Mouse (Mus musculus) hindbrain, postnatal 0 days (tissue): ENCODE measurements around the gene Elovl7. TPM values are rescaled to one million over a fixed set of nuclear protein-coding genes. Genes with fewer than 3 reads are reported as not detected.

Experiments
- ATAC-seq: fragments of 200-750 bp; cut with Nextera tagmentation; 2 replicates; pipeline ENCODE4 v1.8.0; 2017; ENCODE audit warnings: mild to moderate bottlenecking, moderate TSS enrichment, moderate library complexity
- DNase-seq: peaks from one replicate; pipeline ENCODE4 v3.0.0-alpha.2; 2015; ENCODE audit warnings: low spot score
- H3K27ac ChIP-seq: fragments of 300-500 bp; sonication (generic); 2 replicates; pipeline ENCODE4 v1.5.1; 2014; ENCODE audit warnings: mild to moderate bottlenecking
- H3K27me3 ChIP-seq: fragments of 300-500 bp; sonication (generic); 2 replicates; pipeline ENCODE4 v1.6.1; 2014; ENCODE audit warnings: low read length, mixed read lengths; ENCODE audit not compliant: insufficient read depth
- H3K36me3 ChIP-seq: fragments of 300-500 bp; sonication (generic); 2 replicates; pipeline ENCODE4 v1.6.1; 2014; ENCODE audit warnings: low read length, mixed read lengths; ENCODE audit not compliant: insufficient read depth
- H3K4me1 ChIP-seq: fragments of 300-500 bp; sonication (generic); 2 replicates; pipeline ENCODE4 v1.6.1; 2014; ENCODE audit warnings: antibody characterized with exemption, low read length, mixed read lengths; ENCODE audit not compliant: insufficient read depth
- H3K4me2 ChIP-seq: fragments of 300-500 bp; sonication (generic); 2 replicates; pipeline ENCODE4 v1.6.1; 2014; ENCODE audit warnings: low read depth, mild to moderate bottlenecking, low read length, moderate library complexity, mixed read lengths
- H3K4me3 ChIP-seq: fragments of 300-500 bp; sonication (generic); 2 replicates; pipeline ENCODE4 v1.5.1; 2014; ENCODE audit warnings: low read length
- H3K9ac ChIP-seq: fragments of 300-500 bp; sonication (generic); replicated peaks from 2 replicates; pipeline ENCODE4 v1.6.1; 2014; ENCODE audit warnings: mild to moderate bottlenecking, low read length, moderate library complexity, mixed read lengths
- H3K9me3 ChIP-seq: fragments of 300-500 bp; sonication (generic); 2 replicates; pipeline ENCODE4 v1.6.1; 2016; ENCODE audit warnings: low read length, mixed read lengths
- CTCF ChIP-seq: IDR thresholded peaks from 2 replicates; pipeline ENCODE4 v1.5.1; 2016; ENCODE audit warnings: antibody characterized with exemption, control low read depth, low read depth
- WGBS: fragments of 180-500 bp; shearing (Covaris S2); extraction: QIAGEN DNeasy Blood & Tissue Kit; methylation state at CpG from one replicate; pipeline ENCODE4 v1.1.7; 2014; 5-methylcytosine and 5-hydroxymethylcytosine counted together
- polyA plus RNA-seq: library from polyadenylated mRNA; unstranded; fragments of >200 nt; fragmentation: Nextera tagmentation; extraction: Ambion mirVana; gene quantifications from 2 replicates; pipeline ENCODE4 v1.2.1, GENCODE M21; 2015
- total RNA-seq: library from RNA; depleted of rRNA; stranded (reverse); fragments of >200 nt; gene quantifications from 2 replicates; pipeline ENCODE4 v1.2.3, GENCODE M21; 2014

The Elovl7 gene
- total and polyA plus RNA-seq, 2 experiments from 2014 or later: 4.0 to 5.2 TPM

DNA sequence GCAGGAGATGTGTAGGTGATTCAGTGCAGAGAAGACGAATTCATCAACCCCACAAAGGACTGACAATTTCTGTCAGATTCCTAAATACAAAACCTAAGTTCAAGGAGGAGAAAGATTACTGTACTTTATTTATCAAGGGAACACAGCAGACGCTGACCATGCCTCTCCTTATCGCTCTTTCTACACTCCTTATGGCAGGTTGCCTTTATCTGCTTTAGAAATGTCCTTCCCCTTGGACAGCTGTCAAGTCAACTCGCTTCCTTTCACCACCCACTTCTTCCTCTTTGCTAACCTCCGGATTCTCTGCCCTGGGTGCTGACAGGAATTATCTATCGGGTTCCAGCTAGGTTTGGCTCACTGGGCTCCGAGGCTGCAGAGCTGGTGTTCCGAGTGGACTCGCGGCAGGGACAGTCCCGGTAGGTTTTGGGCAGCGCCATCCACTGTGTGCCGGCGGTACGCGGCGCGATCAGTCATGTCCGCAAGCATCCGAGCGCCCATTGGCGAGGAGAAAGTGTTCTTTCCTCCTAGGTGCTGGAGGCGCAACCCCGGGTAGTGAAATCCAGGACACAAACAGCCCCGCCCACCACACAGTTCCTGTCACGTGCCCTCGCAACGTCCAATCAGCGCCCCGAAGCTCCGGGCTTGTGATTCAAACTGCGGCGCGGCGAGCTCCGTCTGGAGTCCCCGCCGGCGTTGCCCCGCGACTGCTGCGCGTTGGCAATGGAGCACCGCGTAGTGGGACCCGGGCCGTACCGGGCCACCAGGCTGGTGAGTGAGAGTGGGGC lies 101.7 kb downstream of the Elovl7 start, which contains the start of gene Depdc1b:
Gene Depdc1b, plus strand, starts transcription at position 631 of the 785 bp plus-strand sequence.
- H3K4me3 ChIP-seq: peak within 1 kb of the TSS; percentile 62
- no peaks in the 10 kb centered on the region for H3K9me3 ChIP-seq
- peak within 1 kb of the TSS; percentile 58 for H3K9ac ChIP-seq
- ATAC-seq (peak; percentile 99), DNase-seq (peak; percentile 94)
- H3K36me3 ChIP-seq: no peaks in the 10 kb centered on the region
- H3K27ac ChIP-seq: 0 out of 2 replicates have a peak within 1 kb of the TSS, but pooled peaks have one; percentile 23
- H3K4me1 ChIP-seq: no peaks in the 10 kb centered on the region
- no peaks in the 10 kb centered on the region for H3K27me3 ChIP-seq
- H3K4me2 ChIP-seq: peak within 1 kb of the TSS; percentile 91
- WGBS: under 1% methylated on average over 44 of the region's 48 CpGs
- no peak; the same call in none of the 2 replicates for TF ChIP-seq CTCF

DNA sequence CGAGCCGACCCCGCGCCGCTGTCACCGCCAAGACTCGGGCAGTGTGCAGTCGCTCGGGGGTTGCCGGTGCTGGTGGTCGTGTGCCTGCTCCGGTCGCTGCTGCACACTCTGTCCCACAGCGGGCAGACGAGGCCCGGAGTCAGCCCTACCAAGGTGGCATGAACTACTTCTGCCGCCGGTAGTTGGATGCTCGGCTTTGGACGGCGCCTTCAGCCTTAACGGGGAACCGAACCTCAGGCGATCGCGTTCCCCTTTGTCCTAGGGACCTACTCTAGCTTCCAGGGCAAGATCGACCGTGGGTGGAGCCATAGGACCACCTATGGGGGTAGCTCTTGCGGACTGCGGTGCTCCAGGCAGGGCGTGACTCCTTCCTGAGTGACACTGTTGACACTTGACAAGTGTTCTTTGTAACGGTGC lies 102.3 kb downstream of the Elovl7 start:
- H3K27me3 ChIP-seq: no peaks in the 10 kb centered on the region
- 2% methylated on average over 32 of the region's 32 CpGs for WGBS

DNA sequence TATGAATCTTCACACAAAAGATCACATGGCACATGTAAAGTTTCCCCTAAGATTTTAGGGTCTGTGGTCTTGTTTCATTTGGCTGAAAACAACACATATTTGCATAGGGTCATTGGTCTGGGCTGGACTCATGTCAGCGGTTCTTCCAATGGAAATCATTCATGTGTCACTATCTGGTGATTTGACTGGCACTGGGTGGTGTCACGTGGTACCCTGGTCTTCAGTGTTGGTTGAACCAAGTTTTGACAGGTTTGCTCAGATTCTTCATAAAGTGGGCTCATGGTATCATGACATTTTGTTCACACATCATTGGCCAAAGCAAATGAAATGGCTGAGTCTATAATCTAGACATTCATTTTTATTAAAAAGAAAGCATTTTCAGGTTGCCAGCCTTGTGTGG lies 103.2 kb downstream of the Elovl7 start:
- 83% methylated on average over 2 of the region's 2 CpGs for WGBS
- Histone ChIP-seq H3K27ac (no peak overlapping the region), H3K4me1 (no peaks in the 10 kb centered on the region), H3K4me3 (no peak overlapping the region), H3K9ac (no peak overlapping the region), H3K36me3 (no peaks in the 10 kb centered on the region), H3K27me3 (no peaks in the 10 kb centered on the region), H3K4me2 (no peak overlapping the region), H3K9me3 (no peaks in the 10 kb centered on the region)
- TF ChIP-seq CTCF: no peak
- DNase-seq (no peak), ATAC-seq (no peak)

More for the DNA sequence above, 102.3 kb downstream of the Elovl7 start:
- H3K4me2 ChIP-seq: peak overlapping the region; percentile 91
- peak overlapping the region; percentile 62 for H3K4me3 ChIP-seq
- peak; percentile 34 for ATAC-seq
- no peak for TF ChIP-seq CTCF
- H3K9ac ChIP-seq: peak overlapping the region; percentile 58
- H3K27ac ChIP-seq: no peak overlapping the region
- H3K4me1 ChIP-seq: no peaks in the 10 kb centered on the region
- peak; percentile 24 for DNase-seq
- no peaks in the 10 kb centered on the region for H3K36me3 ChIP-seq
- H3K9me3 ChIP-seq: no peaks in the 10 kb centered on the region

DNA sequence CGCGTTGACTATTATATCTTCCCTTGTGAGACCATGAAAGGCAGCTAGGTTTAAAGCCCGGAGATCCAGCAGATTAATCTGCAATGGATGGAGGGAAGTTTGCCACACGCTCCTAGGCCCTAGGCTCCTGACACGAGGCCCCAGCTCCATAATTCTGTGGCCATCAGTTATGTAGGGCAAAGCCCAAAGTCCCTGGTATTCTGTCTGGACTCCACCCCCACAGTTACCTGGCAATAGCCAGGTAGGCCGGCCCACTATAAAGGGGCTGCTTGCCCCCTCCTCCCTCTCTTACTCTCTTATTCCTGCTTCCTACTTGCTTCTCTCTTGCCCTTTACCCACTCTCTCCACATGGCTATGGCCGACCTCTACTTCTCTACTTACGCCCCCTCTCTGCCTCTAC lies 104.8 kb downstream of the Elovl7 start:
- WGBS: 95% methylated on average over 8 of the region's 8 CpGs
- Histone ChIP-seq H3K36me3 (no peaks in the 10 kb centered on the region), H3K9ac (no peak overlapping the region), H3K27ac (no peak overlapping the region), H3K27me3 (no peaks in the 10 kb centered on the region), H3K4me1 (no peaks in the 10 kb centered on the region), H3K9me3 (no peaks in the 10 kb centered on the region), H3K4me2 (no peak overlapping the region), H3K4me3 (no peak overlapping the region)
- ATAC-seq: no peak
- no peak for TF ChIP-seq CTCF
- no peak for DNase-seq

DNA sequence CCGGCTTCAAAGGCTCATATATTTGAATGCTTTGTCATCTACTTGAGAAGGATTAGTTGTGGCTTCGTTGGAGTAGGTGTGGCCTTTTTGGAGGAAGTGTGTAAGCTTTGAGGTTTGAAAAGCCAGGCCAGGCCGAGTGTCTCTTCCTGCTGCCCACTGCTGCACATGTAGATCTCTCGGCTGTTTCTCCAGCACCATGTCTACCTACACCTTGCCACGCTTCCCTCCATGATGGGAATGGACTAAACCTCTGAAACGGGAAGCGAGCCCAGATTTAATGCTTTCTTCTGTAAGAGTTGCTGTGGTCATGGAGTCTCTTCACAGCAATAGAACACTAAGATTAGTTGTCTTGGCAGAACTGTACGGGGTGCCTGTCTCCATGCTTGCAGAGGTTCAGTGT lies 106.0 kb downstream of the Elovl7 start:
- Histone ChIP-seq H3K4me1 (no peaks in the 10 kb centered on the region), H3K4me2 (no peak overlapping the region)
- ATAC-seq: no peak

DNA sequence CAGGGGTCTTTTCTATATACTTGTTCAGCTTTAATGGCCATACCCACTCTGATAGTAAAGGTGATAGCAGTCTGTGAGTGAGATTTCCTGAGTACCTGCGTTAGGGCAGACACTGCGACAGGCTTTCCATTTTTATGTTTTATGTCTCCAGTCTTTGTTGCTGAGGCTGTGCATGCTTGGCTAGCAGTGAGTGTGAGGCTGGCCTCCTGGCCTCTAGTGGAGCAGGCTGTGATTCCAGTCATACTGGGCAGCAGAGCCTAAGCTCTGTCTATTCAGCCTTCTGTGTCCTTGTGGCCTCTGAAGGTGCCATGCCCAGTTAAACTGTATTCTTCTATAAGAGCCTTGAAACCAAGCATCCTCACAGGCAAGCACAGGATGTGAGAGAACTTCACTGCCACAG lies 108.3 kb downstream of the Elovl7 start:
- WGBS: 97% methylated on average over 2 of the region's 2 CpGs
- no peak for ATAC-seq

More for the DNA sequence above, 106.0 kb downstream of the Elovl7 start:
- no peak for DNase-seq
- Histone ChIP-seq H3K4me3 (no peak overlapping the region), H3K36me3 (no peaks in the 10 kb centered on the region), H3K9ac (no peak overlapping the region), H3K9me3 (no peaks in the 10 kb centered on the region), H3K27ac (no peak overlapping the region), H3K27me3 (no peaks in the 10 kb centered on the region)
- WGBS: 90% methylated on average over 8 of the region's 8 CpGs
- no peak for TF ChIP-seq CTCF

DNA sequence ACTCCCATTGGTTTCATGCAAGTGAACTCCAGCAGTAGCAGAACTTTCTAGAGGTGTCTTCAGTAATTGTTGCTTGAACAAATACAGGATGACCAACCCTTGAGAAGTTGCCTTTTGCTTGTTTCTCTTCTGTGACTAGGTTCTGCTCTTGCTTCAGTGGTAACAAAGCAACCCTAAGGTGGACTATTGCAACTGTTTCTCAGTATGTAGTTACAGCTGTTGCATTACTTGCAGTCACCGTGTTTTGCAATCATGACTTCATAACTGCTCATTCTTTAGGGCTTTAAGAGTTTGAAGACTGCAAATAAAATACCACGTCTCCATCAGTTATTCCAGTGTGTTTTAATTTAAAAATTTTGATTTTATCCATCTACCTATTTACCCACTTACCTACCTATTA lies 109.1 kb downstream of the Elovl7 start:
- H3K9me3 ChIP-seq: no peaks in the 10 kb centered on the region
- 98% methylated on average over 2 of the region's 2 CpGs for WGBS
- no peak overlapping the region for H3K9ac ChIP-seq
- no peak overlapping the region for H3K4me3 ChIP-seq
- DNase-seq (no peak), ATAC-seq (no peak)
- H3K27ac ChIP-seq: no peak overlapping the region
- no peaks in the 10 kb centered on the region for H3K27me3 ChIP-seq
- no peaks in the 10 kb centered on the region for H3K36me3 ChIP-seq
- H3K4me2 ChIP-seq: no peak overlapping the region
- no peak for TF ChIP-seq CTCF
- no peaks in the 10 kb centered on the region for H3K4me1 ChIP-seq

More for the DNA sequence above, 108.3 kb downstream of the Elovl7 start:
- Histone ChIP-seq H3K9me3 (no peaks in the 10 kb centered on the region), H3K4me2 (no peak overlapping the region), H3K27ac (no peak overlapping the region), H3K4me3 (no peak overlapping the region), H3K9ac (no peak overlapping the region), H3K27me3 (no peaks in the 10 kb centered on the region), H3K4me1 (no peaks in the 10 kb centered on the region), H3K36me3 (no peaks in the 10 kb centered on the region)
- TF ChIP-seq CTCF: no peak
- DNase-seq: no peak
